Mouse (Mus musculus) forebrain, embryonic 13.5 days (tissue): ENCODE measurements at regions not wholly inside any gene's neighbourhood (a gene's known extent, or its start where the extent isn't known, plus 50 kb on each side); places are given as distances from the start of the nearest gene placed in this dataset.

ENCODE experiments used
- ATAC-seq: fragments of 200-750 bp; cut with Nextera tagmentation; 2 replicates; pipeline ENCODE4 v1.8.0; 2017
- H3K27ac ChIP-seq: fragments of 300-500 bp; sonication (generic); 2 replicates; pipeline ENCODE4 v1.5.1; 2015; ENCODE audit warnings: inconsistent platforms, mild to moderate bottlenecking, moderate library complexity
- H3K27me3 ChIP-seq: fragments of 300-500 bp; sonication (generic); 2 replicates; pipeline ENCODE4 v1.6.1; 2015; ENCODE audit warnings: mild to moderate bottlenecking, inconsistent platforms
- H3K36me3 ChIP-seq: fragments of 300-500 bp; sonication (generic); 2 replicates; pipeline ENCODE4 v1.6.1; 2015; ENCODE audit warnings: mild to moderate bottlenecking, inconsistent platforms; ENCODE audit not compliant: poor library complexity, severe bottlenecking
- H3K4me1 ChIP-seq: fragments of 300-500 bp; sonication (generic); 2 replicates; pipeline ENCODE4 v1.6.1; 2015; ENCODE audit warnings: inconsistent platforms
- H3K4me2 ChIP-seq: fragments of 300-500 bp; sonication (generic); 2 replicates; pipeline ENCODE4 v1.6.1; 2015; ENCODE audit warnings: inconsistent platforms, mild to moderate bottlenecking, moderate library complexity
- H3K4me3 ChIP-seq: fragments of 300-500 bp; sonication (generic); 2 replicates; pipeline ENCODE4 v1.5.1; 2015; ENCODE audit warnings: mild to moderate bottlenecking, inconsistent platforms
- H3K9ac ChIP-seq: fragments of 300-500 bp; sonication (generic); 2 replicates; pipeline ENCODE4 v1.6.1; 2015; ENCODE audit warnings: mild to moderate bottlenecking, inconsistent platforms
- H3K9me3 ChIP-seq: fragments of 300-500 bp; sonication (generic); replicated peaks from 2 replicates; pipeline ENCODE4 v1.6.1; 2016; ENCODE audit warnings: inconsistent platforms
- WGBS: fragments of 180-500 bp; shearing (Covaris S2); methylation state at CpG from one replicate; pipeline ENCODE4 v1.1.7; 2015; 5-methylcytosine and 5-hydroxymethylcytosine counted together

DNA sequence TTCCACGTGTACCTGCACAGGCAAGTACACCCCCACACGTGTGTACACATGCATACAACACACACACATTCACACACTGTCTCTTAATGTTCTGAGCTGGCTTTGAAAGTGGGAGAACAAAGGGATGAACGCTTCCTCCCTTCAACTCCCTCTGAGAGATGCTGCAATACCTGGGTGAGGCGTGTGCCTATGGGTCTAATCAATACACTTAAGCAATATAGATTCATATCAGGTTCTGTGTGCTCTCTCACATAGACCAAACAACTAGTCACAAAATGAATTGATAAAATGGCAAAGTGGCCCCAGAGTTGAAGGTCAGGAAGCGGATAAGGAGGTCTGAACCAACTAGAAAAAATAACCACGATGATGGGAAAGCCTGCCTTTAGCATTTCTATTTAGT, 116.1 kb upstream of the Plcz1 start:
- WGBS, result 86% methylated on average over 6 of the region's 6 CpGs
- no peak overlapping the region for H3K9ac ChIP-seq
- no peaks in the 10 kb centered on the region for H3K4me1 ChIP-seq
- ATAC-seq, result no peak
- H3K36me3 ChIP-seq, result no peaks in the 10 kb centered on the region
- H3K27me3 ChIP-seq, result no peaks in the 10 kb centered on the region
- H3K9me3 ChIP-seq, result no peaks in the 10 kb centered on the region
- H3K4me3 ChIP-seq, result no peak overlapping the region
- H3K27ac ChIP-seq, result no peak overlapping the region
- H3K4me2 ChIP-seq, result no peak overlapping the region

GRCm38 (mm10) chr6:140152418-140153176, 111.3 kb upstream of the Plcz1 start:
- ATAC-seq, result no peak
- Histone ChIP-seq H3K27me3 (no peaks in the 10 kb centered on the region), H3K9me3 (no peaks in the 10 kb centered on the region), H3K36me3 (no peaks in the 10 kb centered on the region), H3K9ac (no peak overlapping the region), H3K4me3 (no peak overlapping the region), H3K4me2 (no peak overlapping the region), H3K27ac (no peak overlapping the region), H3K4me1 (peaks cover 9% of the 10 kb centered on the region; the same call in 1 of the 2 replicates)
- WGBS, result 65% methylated on average over 10 of the region's 10 CpGs

DNA sequence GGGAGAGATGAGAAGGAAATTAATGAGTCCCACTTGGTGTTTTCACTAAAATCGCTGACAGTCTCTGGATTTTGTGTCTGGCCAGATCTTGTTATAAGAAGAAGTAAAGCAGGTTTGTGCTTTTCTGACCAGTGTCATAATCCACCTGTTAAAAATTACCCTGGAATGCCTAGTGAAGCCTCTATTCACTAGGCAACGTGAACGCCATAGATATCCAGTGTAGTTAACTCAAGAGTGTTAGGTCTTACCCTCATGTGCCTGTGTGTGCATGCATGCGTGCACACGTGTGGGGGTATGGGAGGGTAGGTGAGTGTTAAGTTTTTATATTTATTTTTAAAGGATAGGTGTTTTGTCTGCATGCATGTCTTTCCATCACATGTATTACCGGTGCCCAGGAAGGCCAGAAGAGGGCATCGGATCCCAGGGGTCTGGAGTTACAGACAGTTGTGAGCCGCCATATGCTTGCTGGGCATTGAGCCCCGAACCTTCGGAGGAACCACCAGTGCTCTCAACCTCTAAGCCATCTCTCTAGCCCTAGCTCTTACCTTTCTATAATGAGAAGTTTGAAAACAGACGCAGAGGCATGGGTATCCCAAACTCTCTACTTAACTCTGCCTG, 107.5 kb upstream of the Plcz1 start:
- Histone ChIP-seq H3K9ac (no peak overlapping the region), H3K27me3 (no peaks in the 10 kb centered on the region), H3K4me2 (no peak overlapping the region), H3K9me3 (no peaks in the 10 kb centered on the region), H3K4me1 (peaks cover 12% of the 10 kb centered on the region; the same call in 1 of the 2 replicates), H3K36me3 (no peaks in the 10 kb centered on the region), H3K4me3 (no peak overlapping the region), H3K27ac (peak overlapping the region; percentile 25; the same call in 1 of the 2 replicates)
- ATAC-seq, result no peak
- WGBS, result 91% methylated on average over 11 of the region's 11 CpGs

DNA sequence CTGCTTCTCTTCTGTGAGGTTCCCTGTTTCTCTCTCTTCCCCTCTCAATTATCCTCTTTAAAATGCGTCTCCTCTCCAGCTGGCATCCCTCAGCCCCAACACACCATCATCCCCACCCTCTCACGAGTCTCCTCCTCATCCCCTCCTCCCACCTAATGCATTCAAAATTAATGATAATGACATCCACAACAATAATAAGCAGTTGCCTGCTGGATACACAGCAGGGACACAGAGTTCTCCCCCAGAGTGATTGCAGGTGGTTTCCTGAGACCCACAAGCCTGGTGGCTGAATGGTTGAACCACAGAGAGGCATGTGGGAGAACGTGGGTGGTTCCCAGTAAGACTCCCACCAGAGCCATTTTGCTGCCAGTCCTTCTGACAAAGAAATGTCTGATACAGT, 106.9 kb upstream of the Plcz1 start:
- Histone ChIP-seq H3K9ac (no peak overlapping the region), H3K4me3 (no peak overlapping the region), H3K9me3 (no peaks in the 10 kb centered on the region), H3K27ac (0 out of 2 replicates have a peak overlapping the region, but pooled peaks have one; percentile 25), H3K4me2 (no peak overlapping the region), H3K27me3 (no peaks in the 10 kb centered on the region), H3K36me3 (no peaks in the 10 kb centered on the region), H3K4me1 (peaks cover 12% of the 10 kb centered on the region; the same call in 1 of the 2 replicates)
- 40% methylated on average over 3 of the region's 3 CpGs for WGBS
- ATAC-seq, result peak; percentile 70

DNA sequence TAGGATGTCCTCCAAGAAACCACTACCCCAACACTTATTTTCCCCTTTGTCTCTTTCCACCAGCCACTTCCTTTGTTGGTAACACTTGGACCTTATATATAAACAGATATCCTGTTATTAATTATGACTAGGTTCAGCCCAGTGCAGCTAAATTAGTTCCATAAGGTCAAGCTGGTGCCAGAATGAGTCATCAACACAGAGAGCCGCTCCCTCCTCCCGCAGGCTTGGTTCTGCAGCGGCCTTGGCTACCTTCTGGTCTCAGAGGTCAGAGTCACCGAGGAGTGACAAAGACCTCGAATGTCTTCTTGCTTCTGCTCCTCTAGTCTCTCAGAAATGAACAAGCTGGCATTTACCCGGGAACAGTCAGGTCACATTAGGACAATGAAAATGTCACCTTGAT, 106.5 kb upstream of the Plcz1 start:
- H3K4me1 ChIP-seq, result peaks cover 12% of the 10 kb centered on the region; the same call in 1 of the 2 replicates
- ATAC-seq, result no peak
- no peaks in the 10 kb centered on the region for H3K36me3 ChIP-seq
- H3K27me3 ChIP-seq, result no peaks in the 10 kb centered on the region
- 80% methylated on average over 6 of the region's 6 CpGs for WGBS
- H3K4me2 ChIP-seq, result no peak overlapping the region
- H3K27ac ChIP-seq, result 0 out of 2 replicates have a peak overlapping the region, but pooled peaks have one; percentile 25
- no peak overlapping the region for H3K4me3 ChIP-seq
- H3K9ac ChIP-seq, result no peak overlapping the region
- H3K9me3 ChIP-seq, result no peaks in the 10 kb centered on the region

GRCm38 (mm10) chr6:140133734-140134133, 92.5 kb upstream of the Plcz1 start:
- no peak for ATAC-seq
- Histone ChIP-seq H3K4me3 (no peak overlapping the region), H3K27ac (no peak overlapping the region), H3K36me3 (no peaks in the 10 kb centered on the region), H3K4me1 (no peaks in the 10 kb centered on the region), H3K27me3 (no peaks in the 10 kb centered on the region), H3K9me3 (no peaks in the 10 kb centered on the region), H3K9ac (no peak overlapping the region), H3K4me2 (no peak overlapping the region)
- 74% methylated on average over 8 of the region's 8 CpGs for WGBS

- H3K4me2 ChIP-seq, result no peak overlapping the region
- H3K36me3 ChIP-seq, result no peaks in the 10 kb centered on the region
- WGBS, result 88% methylated on average over 7 of the region's 7 CpGs
- no peak overlapping the region for H3K27ac ChIP-seq
- H3K9ac ChIP-seq, result no peak overlapping the region
- no peak overlapping the region for H3K4me3 ChIP-seq
- H3K4me1 ChIP-seq, result no peaks in the 10 kb centered on the region
- H3K27me3 ChIP-seq, result no peaks in the 10 kb centered on the region
- ATAC-seq, result no peak
- H3K9me3 ChIP-seq, result peaks cover 7% of the 10 kb centered on the region
Measured at GRCm38 (mm10) chr6:140126645-140127044, 85.4 kb upstream of the Plcz1 start.

DNA sequence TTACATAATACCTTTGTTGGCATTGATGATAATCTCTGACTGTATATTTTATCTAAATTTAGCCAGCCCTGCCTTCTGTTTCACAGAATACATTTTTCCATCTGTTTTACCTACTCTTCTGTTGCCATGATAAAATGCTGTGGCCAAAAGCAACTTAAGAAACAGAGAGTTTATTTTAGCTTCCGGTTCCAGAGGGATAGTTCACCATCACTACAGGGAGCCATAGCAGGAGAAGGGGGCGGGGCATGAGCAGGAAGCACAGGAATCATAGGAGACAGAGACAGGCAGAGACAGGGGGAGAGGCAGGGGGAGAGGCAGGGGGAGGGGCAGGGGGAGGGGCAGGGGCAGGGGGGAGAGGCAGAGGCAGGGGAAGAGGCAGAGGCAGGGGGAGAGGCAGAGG, 72.8 kb upstream of the Plcz1 start:
- Histone ChIP-seq H3K4me2 (no peak overlapping the region), H3K4me1 (no peaks in the 10 kb centered on the region), H3K36me3 (no peaks in the 10 kb centered on the region), H3K27me3 (no peaks in the 10 kb centered on the region), H3K4me3 (no peak overlapping the region), H3K9me3 (no peaks in the 10 kb centered on the region), H3K27ac (no peak overlapping the region), H3K9ac (no peak overlapping the region)
- 86% methylated on average over 2 of the region's 2 CpGs for WGBS
- ATAC-seq, result no peak

DNA sequence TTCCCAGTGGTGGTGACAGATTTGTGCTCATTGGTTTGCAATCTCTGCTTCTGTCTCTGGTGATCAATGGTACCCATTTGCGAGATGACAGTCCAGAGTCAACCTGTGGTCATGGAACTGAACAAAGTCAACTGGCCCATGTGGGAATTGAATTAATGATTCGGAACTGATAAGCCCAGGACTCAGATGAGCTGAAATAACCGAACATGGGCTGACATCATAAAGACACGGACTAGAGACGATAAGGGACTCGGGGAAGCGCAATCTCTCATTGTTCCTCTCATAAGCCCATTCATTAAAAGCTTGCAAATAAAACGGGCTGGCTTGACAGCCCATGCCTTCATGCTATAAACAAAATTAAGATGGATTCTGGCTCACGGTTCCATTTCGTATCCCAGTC, 70.8 kb upstream of the Plcz1 start:
- Histone ChIP-seq H3K27me3 (no peaks in the 10 kb centered on the region), H3K27ac (no peak overlapping the region), H3K4me1 (no peaks in the 10 kb centered on the region), H3K9ac (no peak overlapping the region), H3K4me3 (no peak overlapping the region), H3K4me2 (no peak overlapping the region), H3K36me3 (no peaks in the 10 kb centered on the region), H3K9me3 (no peaks in the 10 kb centered on the region)
- no peak for ATAC-seq
- WGBS, result 87% methylated on average over 10 of the region's 10 CpGs

DNA sequence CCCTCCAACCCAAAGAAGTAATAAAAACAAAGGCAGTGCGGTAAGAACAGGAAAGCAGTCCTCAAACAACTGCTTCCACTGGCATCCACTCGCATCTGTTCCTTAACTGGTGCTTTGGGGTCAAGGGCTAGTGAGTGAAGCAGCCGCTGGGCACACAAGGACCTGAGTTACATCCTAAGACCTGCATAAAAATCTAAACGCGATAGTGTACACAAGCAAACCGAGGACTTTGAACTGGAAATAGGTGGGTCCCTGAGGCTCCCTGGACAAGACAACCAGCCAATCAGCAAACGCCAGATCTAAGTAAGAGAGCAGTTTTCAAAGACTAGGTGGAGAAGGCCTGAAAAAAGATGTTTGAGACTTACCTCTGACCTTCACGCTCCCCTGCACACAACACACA, 66.8 kb upstream of the Plcz1 start:
- H3K9me3 ChIP-seq, result no peaks in the 10 kb centered on the region
- H3K4me3 ChIP-seq, result no peak overlapping the region
- no peak overlapping the region for H3K27ac ChIP-seq
- no peaks in the 10 kb centered on the region for H3K27me3 ChIP-seq
- H3K4me2 ChIP-seq, result no peak overlapping the region
- WGBS, result 77% methylated on average over 8 of the region's 8 CpGs
- ATAC-seq, result no peak
- no peaks in the 10 kb centered on the region for H3K4me1 ChIP-seq
- H3K36me3 ChIP-seq, result no peaks in the 10 kb centered on the region
- no peak overlapping the region for H3K9ac ChIP-seq

- Histone ChIP-seq H3K27ac (no peak overlapping the region), H3K4me3 (no peak overlapping the region), H3K9ac (no peak overlapping the region), H3K36me3 (no peaks in the 10 kb centered on the region), H3K27me3 (no peaks in the 10 kb centered on the region), H3K4me2 (no peak overlapping the region), H3K4me1 (no peaks in the 10 kb centered on the region), H3K9me3 (no peaks in the 10 kb centered on the region)
- WGBS, result 88% methylated on average over 16 of the region's 16 CpGs
- ATAC-seq, result no peak
Measured at GRCm38 (mm10) chr6:140107628-140108027, 66.4 kb upstream of the Plcz1 start.

GRCm38 (mm10) chr6:140106141-140106540, 64.9 kb upstream of the Plcz1 start:
- no peaks in the 10 kb centered on the region for H3K27me3 ChIP-seq
- no peak overlapping the region for H3K4me2 ChIP-seq
- H3K4me3 ChIP-seq, result no peak overlapping the region
- no peak for ATAC-seq
- no peaks in the 10 kb centered on the region for H3K36me3 ChIP-seq
- WGBS, result 88% methylated on average over 5 of the region's 5 CpGs
- no peaks in the 10 kb centered on the region for H3K9me3 ChIP-seq
- H3K4me1 ChIP-seq, result no peaks in the 10 kb centered on the region
- no peak overlapping the region for H3K9ac ChIP-seq
- no peak overlapping the region for H3K27ac ChIP-seq
